Mouse (Mus musculus) intestine, embryonic 15.5 days (tissue): ENCODE measurements at regions not wholly inside any gene's neighbourhood (a gene's known extent, or its start where the extent isn't known, plus 50 kb on each side); places are given as distances from the start of the nearest gene placed in this dataset.
A peak's percentile ranks its signal among the peaks of the same experiment; 100 is the strongest.

Experiments
- ATAC-seq: fragments of 200-750 bp; cut with Nextera tagmentation; 2 replicates; pipeline ENCODE4 v1.8.0; 2017; ENCODE audit warnings: moderate TSS enrichment, moderate library complexity
- H3K27ac ChIP-seq: fragments of 300-500 bp; sonication (generic); 2 replicates; pipeline ENCODE4 v1.5.1; 2015; ENCODE audit warnings: mild to moderate bottlenecking, inconsistent platforms
- H3K27me3 ChIP-seq: fragments of 300-500 bp; sonication (generic); replicated peaks from 2 replicates; pipeline ENCODE4 v1.6.1; 2015; ENCODE audit warnings: inconsistent platforms
- H3K36me3 ChIP-seq: fragments of 300-500 bp; sonication (generic); 2 replicates; pipeline ENCODE4 v1.6.1; 2015; ENCODE audit warnings: inconsistent platforms
- H3K4me1 ChIP-seq: fragments of 300-500 bp; sonication (generic); replicated peaks from 2 replicates; pipeline ENCODE4 v1.6.1; 2015; ENCODE audit warnings: inconsistent platforms
- H3K4me2 ChIP-seq: fragments of 300-500 bp; sonication (generic); replicated peaks from 2 replicates; pipeline ENCODE4 v1.6.1; 2015; ENCODE audit warnings: mild to moderate bottlenecking, inconsistent platforms
- H3K4me3 ChIP-seq: fragments of 300-500 bp; sonication (generic); replicated peaks from 2 replicates; pipeline ENCODE4 v1.5.1; 2015; ENCODE audit warnings: inconsistent platforms
- H3K9ac ChIP-seq: fragments of 300-500 bp; sonication (generic); 2 replicates; pipeline ENCODE4 v1.6.1; 2015; ENCODE audit warnings: inconsistent platforms
- H3K9me3 ChIP-seq: fragments of 300-500 bp; sonication (generic); 2 replicates; pipeline ENCODE4 v1.6.1; 2016; ENCODE audit warnings: inconsistent platforms
- WGBS: fragments of 180-500 bp; shearing (Covaris S2); methylation state at CpG from one replicate; pipeline ENCODE4 v1.1.7; 2015; 5-methylcytosine and 5-hydroxymethylcytosine counted together

- Histone ChIP-seq H3K36me3 (no peaks in the 10 kb centered on the region), H3K27ac (no peak overlapping the region)
Measured at GRCm38 (mm10) chr8:79559516-79559915, 79.9 kb upstream of the Otud4 start.

GRCm38 (mm10) chr8:79554311-79554710 lies 85.1 kb upstream of the Otud4 start:
- 84% methylated on average over 2 of the region's 4 CpGs for WGBS
- H3K4me2 ChIP-seq = no peak overlapping the region
- no peak for ATAC-seq

More at GRCm38 (mm10) chr8:79559516-79559915, 79.9 kb upstream of the Otud4 start:
- Histone ChIP-seq H3K4me1 (peaks cover 6% of the 10 kb centered on the region; the same call in 1 of the 2 replicates), H3K4me2 (no peak overlapping the region), H3K9ac (no peak overlapping the region), H3K9me3 (no peaks in the 10 kb centered on the region), H3K27me3 (no peaks in the 10 kb centered on the region), H3K4me3 (no peak overlapping the region)
- 89% methylated on average over 6 of the region's 6 CpGs for WGBS
- no peak for ATAC-seq

GRCm38 (mm10) chr8:79550151-79550550 lies 89.3 kb upstream of the Otud4 start:
- Histone ChIP-seq H3K27ac (no peak overlapping the region), H3K9ac (no peak overlapping the region), H3K9me3 (no peaks in the 10 kb centered on the region), H3K4me1 (no peaks in the 10 kb centered on the region), H3K4me2 (no peak overlapping the region), H3K27me3 (no peaks in the 10 kb centered on the region), H3K4me3 (no peak overlapping the region), H3K36me3 (no peaks in the 10 kb centered on the region)
- 84% methylated on average over 2 of the region's 2 CpGs for WGBS
- ATAC-seq = no peak

More at GRCm38 (mm10) chr8:79554311-79554710, 85.1 kb upstream of the Otud4 start:
- H3K9me3 ChIP-seq = no peaks in the 10 kb centered on the region
- no peaks in the 10 kb centered on the region for H3K36me3 ChIP-seq
- H3K4me3 ChIP-seq = no peak overlapping the region
- H3K27ac ChIP-seq = no peak overlapping the region
- no peak overlapping the region for H3K9ac ChIP-seq
- no peaks in the 10 kb centered on the region for H3K4me1 ChIP-seq
- no peaks in the 10 kb centered on the region for H3K27me3 ChIP-seq

- no peaks in the 10 kb centered on the region for H3K36me3 ChIP-seq
- no peaks in the 10 kb centered on the region for H3K4me1 ChIP-seq
- H3K9ac ChIP-seq = no peak overlapping the region
- no peak for ATAC-seq
- 76% methylated on average over 6 of the region's 6 CpGs for WGBS
- no peak overlapping the region for H3K4me3 ChIP-seq
- no peak overlapping the region for H3K4me2 ChIP-seq
- no peaks in the 10 kb centered on the region for H3K27me3 ChIP-seq
- no peak overlapping the region for H3K27ac ChIP-seq
- H3K9me3 ChIP-seq = no peaks in the 10 kb centered on the region
Measured at GRCm38 (mm10) chr8:79548156-79548555, 91.3 kb upstream of the Otud4 start.

GRCm38 (mm10) chr8:79545866-79546373 lies 93.5 kb upstream of the Otud4 start:
- Histone ChIP-seq H3K9me3 (no peaks in the 10 kb centered on the region), H3K4me2 (no peak overlapping the region), H3K36me3 (no peaks in the 10 kb centered on the region), H3K4me3 (no peak overlapping the region), H3K27ac (no peak overlapping the region), H3K4me1 (no peaks in the 10 kb centered on the region), H3K27me3 (no peaks in the 10 kb centered on the region), H3K9ac (no peak overlapping the region)
- no peak for ATAC-seq
- WGBS = 82% methylated on average over 5 of the region's 5 CpGs

- no peaks in the 10 kb centered on the region for H3K27me3 ChIP-seq
- 74% methylated on average over 2 of the region's 2 CpGs for WGBS
- no peaks in the 10 kb centered on the region for H3K36me3 ChIP-seq
- H3K4me3 ChIP-seq = no peak overlapping the region
- H3K27ac ChIP-seq = no peak overlapping the region
- H3K9me3 ChIP-seq = no peaks in the 10 kb centered on the region
- H3K4me1 ChIP-seq = no peaks in the 10 kb centered on the region
- ATAC-seq = no peak
- H3K9ac ChIP-seq = no peak overlapping the region
- no peak overlapping the region for H3K4me2 ChIP-seq
Measured at GRCm38 (mm10) chr8:79542461-79542860, 97.0 kb upstream of the Otud4 start.

- WGBS = 74% methylated on average over 4 of the region's 4 CpGs
- no peaks in the 10 kb centered on the region for H3K4me1 ChIP-seq
- no peak for ATAC-seq
Measured at GRCm38 (mm10) chr8:79540053-79540452, 99.4 kb upstream of the Otud4 start.

GRCm38 (mm10) chr8:79534271-79534889 lies 105.0 kb upstream of the Otud4 start:
- no peak overlapping the region for H3K27ac ChIP-seq

More at GRCm38 (mm10) chr8:79540053-79540452, 99.4 kb upstream of the Otud4 start:
- Histone ChIP-seq H3K36me3 (no peaks in the 10 kb centered on the region), H3K4me3 (no peak overlapping the region), H3K9ac (no peak overlapping the region), H3K4me2 (no peak overlapping the region), H3K27me3 (no peaks in the 10 kb centered on the region), H3K9me3 (no peaks in the 10 kb centered on the region), H3K27ac (no peak overlapping the region)

GRCm38 (mm10) chr8:79529556-79529955 lies 109.9 kb upstream of the Otud4 start:
- no peaks in the 10 kb centered on the region for H3K36me3 ChIP-seq
- no peak overlapping the region for H3K27ac ChIP-seq
- no peaks in the 10 kb centered on the region; the same call in 1 of the 2 replicates for H3K9me3 ChIP-seq
- no peak for ATAC-seq
- H3K4me3 ChIP-seq = no peak overlapping the region
- H3K4me2 ChIP-seq = no peak overlapping the region
- H3K27me3 ChIP-seq = no peaks in the 10 kb centered on the region
- H3K4me1 ChIP-seq = no peaks in the 10 kb centered on the region
- 32% methylated on average over 4 of the region's 4 CpGs for WGBS
- no peak overlapping the region for H3K9ac ChIP-seq

More at GRCm38 (mm10) chr8:79534271-79534889, 105.0 kb upstream of the Otud4 start:
- Histone ChIP-seq H3K9ac (no peak overlapping the region), H3K9me3 (no peaks in the 10 kb centered on the region; the same call in 1 of the 2 replicates), H3K4me2 (no peak overlapping the region), H3K4me1 (no peaks in the 10 kb centered on the region), H3K36me3 (no peaks in the 10 kb centered on the region), H3K4me3 (no peak overlapping the region), H3K27me3 (no peaks in the 10 kb centered on the region)
- WGBS = 43% methylated on average over 12 of the region's 12 CpGs
- no peak for ATAC-seq

- H3K4me1 ChIP-seq = no peaks in the 10 kb centered on the region
- no peak overlapping the region for H3K4me2 ChIP-seq
- no peak overlapping the region for H3K4me3 ChIP-seq
- H3K27ac ChIP-seq = no peak overlapping the region
- H3K36me3 ChIP-seq = no peaks in the 10 kb centered on the region
- H3K27me3 ChIP-seq = no peaks in the 10 kb centered on the region
- H3K9me3 ChIP-seq = no peaks in the 10 kb centered on the region
- ATAC-seq = no peak
- H3K9ac ChIP-seq = no peak overlapping the region
- WGBS = 54% methylated on average over 1 of the region's 1 CpGs
Measured at GRCm38 (mm10) chr8:79522040-79522439, 117.4 kb upstream of the Otud4 start.

- no peak for ATAC-seq
- Histone ChIP-seq H3K27ac (no peak overlapping the region), H3K36me3 (no peaks in the 10 kb centered on the region)
Measured at GRCm38 (mm10) chr8:79518966-79519365, 119.6 kb upstream of the Smad1 start.

GRCm38 (mm10) chr8:79515282-79515783 lies 116.0 kb upstream of the Smad1 start:
- Histone ChIP-seq H3K4me1 (no peaks in the 10 kb centered on the region), H3K36me3 (no peaks in the 10 kb centered on the region), H3K4me3 (no peak overlapping the region), H3K27ac (peak overlapping the region; percentile 40; the same call in 1 of the 2 replicates), H3K9ac (no peak overlapping the region), H3K4me2 (no peak overlapping the region), H3K9me3 (no peaks in the 10 kb centered on the region), H3K27me3 (no peaks in the 10 kb centered on the region)
- 48% methylated on average over 6 of the region's 6 CpGs for WGBS
- peak; percentile 49 for ATAC-seq

More at GRCm38 (mm10) chr8:79518966-79519365, 119.6 kb upstream of the Smad1 start:
- Histone ChIP-seq H3K4me3 (no peak overlapping the region), H3K9me3 (no peaks in the 10 kb centered on the region), H3K27me3 (no peaks in the 10 kb centered on the region), H3K4me1 (no peaks in the 10 kb centered on the region), H3K9ac (no peak overlapping the region), H3K4me2 (no peak overlapping the region)
- WGBS = 38% methylated on average over 4 of the region's 4 CpGs
